Mouse (Mus musculus) heart, postnatal 0 days (tissue): ENCODE data around the gene Adipoq.

Source experiments
- CTCF ChIP-seq: IDR thresholded peaks from 2 replicates; pipeline ENCODE4 v1.5.1; 2016; ENCODE audit warnings: antibody characterized with exemption, control low read depth, low read depth
- EP300 ChIP-seq: IDR thresholded peaks from 2 replicates; pipeline ENCODE4 v1.6.1; 2016; ENCODE audit warnings: antibody characterized with exemption, low read depth

- TF ChIP-seq CTCF (no peak), EP300 (no peak)
These were observed 24.5 kb downstream of the Adipoq start for GRCm38 (mm10) chr16:23170813-23171212.
